Mouse (Mus musculus) lung, postnatal 25 days (tissue): ENCODE measurements around the gene Vcl.

Experiments
- DNase-seq: peaks from one replicate; pipeline ENCODE4 v3.0.0; 2022; ENCODE audit warnings: low spot score

The Vcl gene

DNA sequence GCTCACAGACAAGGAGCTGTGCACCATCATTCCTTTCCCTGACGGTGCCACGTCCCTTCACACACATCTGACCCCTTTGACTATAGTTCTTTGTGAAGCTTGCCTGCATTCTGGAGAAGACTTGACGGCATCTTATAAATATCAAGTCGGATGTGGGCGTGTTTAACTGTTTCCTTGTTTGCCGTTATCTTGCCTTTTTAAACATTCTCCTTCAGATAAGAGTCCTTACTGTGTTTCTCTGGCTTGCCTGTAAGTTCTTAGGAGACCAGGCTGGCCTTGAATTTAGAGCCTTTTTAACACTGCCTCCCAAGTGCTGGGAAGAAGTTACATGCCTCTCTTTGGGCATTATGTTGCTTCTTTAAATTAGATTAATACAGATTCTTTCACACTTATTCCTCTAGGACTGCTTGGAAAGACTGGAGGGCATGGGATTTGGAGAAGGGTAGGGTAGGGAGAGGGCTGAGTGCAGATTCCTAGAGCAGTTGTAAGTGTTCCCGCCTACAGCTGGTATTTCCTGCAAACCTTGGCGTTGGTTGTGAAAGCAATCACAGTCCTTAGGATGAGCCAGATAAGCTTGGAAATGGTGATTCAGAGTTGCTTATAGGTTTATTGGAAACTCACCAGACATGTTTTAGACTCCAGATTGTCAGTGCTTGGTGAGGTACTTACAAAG lies 136.4 kb downstream of the Vcl start:
- peak; percentile 52 for DNase-seq

GRCm38 (mm10) chr14:21069594-21069993 lies 140.4 kb downstream of the Vcl start:
- no peak for DNase-seq

GRCm38 (mm10) chr14:21073981-21074380 lies 144.8 kb downstream of the Vcl start:
- no peak for DNase-seq

GRCm38 (mm10) chr14:21074398-21075320 lies 145.5 kb downstream of the Vcl start:
- DNase-seq: no peak

- DNase-seq: peak; percentile 89
Measured at GRCm38 (mm10) chr14:21075751-21076500, 146.7 kb downstream of the Vcl start.

- DNase-seq: no peak
Measured at GRCm38 (mm10) chr14:21076501-21077194, 147.4 kb downstream of the Vcl start.

GRCm38 (mm10) chr14:21077939-21078338 lies 148.7 kb downstream of the Vcl start:
- no peak for DNase-seq

DNA sequence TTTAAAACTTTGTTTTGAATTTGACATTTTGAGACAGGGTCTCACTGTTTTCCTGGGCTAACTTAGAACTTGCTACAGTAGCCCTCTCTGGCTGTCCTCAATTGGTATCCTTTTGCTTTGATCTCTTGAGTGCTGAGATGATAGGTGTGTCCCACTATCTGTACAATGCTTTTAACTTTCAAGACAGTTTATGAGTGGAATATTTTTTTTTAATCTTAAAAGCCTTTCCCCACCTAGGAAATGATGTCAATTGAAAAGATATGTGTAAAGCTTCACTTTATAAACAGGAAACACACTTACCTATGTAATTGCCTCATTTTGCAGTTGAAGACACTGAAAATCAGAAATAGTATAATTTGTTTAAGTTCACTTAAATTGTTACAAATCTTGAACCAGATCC lies 149.3 kb downstream of the Vcl start:
- no peak for DNase-seq

- DNase-seq: no peak
Measured at GRCm38 (mm10) chr14:21082823-21083222, 153.6 kb downstream of the Vcl start.
